Mouse (Mus musculus): ENCODE measurements around the gene Plxna4. TPM values are rescaled to one million over a fixed set of nuclear protein-coding genes. Genes with fewer than 3 reads are reported as not detected.

The Plxna4 gene
- total RNA-seq, 2 experiments from 2014 or later, result 14.5 to 16.0 TPM

DNA sequence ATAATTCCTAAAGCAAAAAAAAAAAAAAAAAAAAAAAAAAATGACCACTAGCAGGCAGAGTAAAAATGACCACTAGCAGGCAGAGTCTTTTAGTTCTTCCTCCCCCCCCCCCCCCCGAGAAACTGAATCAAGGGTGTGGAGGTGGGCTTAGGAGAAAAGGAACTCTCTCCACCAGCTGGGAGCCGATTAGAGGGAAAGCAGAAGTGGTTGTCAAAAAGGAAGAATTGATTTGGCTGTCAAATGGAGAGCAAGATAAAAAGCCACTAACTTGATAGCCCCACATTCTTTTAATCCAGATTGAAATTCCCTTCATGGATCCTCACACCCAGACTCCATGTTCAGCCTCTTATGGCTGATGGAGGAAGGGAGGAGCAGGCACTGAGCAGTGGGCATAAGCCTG is 478.8 kb downstream of the Plxna4 start:
- no peak for DNase-seq
- intact Hi-C loops (cut with DNase I), result no loop called here

DNA sequence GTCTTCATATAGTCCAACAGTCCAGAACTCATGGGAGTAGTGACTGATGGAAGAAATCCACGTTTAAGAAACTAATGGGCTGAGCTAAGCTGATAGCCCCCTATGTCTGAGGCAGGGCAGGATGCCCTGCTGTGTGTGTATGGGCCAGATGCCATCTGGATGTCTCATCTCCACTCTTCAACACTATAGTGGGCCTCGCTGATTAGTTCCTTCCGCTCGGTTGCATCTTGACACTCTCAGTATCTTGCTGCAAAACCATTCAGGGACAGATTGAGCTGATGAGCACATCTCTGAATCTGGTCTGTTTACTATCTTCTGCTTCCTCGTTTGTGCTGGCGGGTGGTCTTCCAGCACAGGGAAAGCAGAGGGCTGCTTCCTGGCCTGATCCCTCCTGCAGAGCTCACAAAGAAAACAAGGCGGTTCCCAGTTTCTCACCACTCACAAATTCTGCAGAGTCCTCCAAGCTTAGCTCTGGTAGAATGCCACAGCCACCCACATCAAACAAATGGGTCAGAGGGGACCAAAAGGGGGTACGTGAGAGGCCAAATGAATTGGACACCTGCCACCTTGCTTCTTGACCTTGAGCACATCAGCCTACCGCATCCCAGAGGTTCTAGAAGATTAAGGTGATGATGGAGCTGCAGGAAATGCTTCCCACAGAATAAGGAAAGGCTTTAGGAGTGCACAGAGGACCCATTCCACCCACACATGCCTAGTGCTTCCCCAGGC is 482.3 kb downstream of the Plxna4 start:
- DNase-seq, result no peak
- intact Hi-C loops (cut with DNase I), result no loop called here
